Mouse (Mus musculus) kidney, adult 2 months (tissue): ENCODE measurements around the gene Bglap. TPM values are rescaled to one million over a fixed set of nuclear protein-coding genes. Genes with fewer than 3 reads are reported as not detected.

Source experiments
- DNase-seq: peaks from one replicate; pipeline ENCODE4 v3.0.0; 2021
- H3K27ac ChIP-seq: fragments of 200-500 bp; 2 replicates; pipeline ENCODE4 v1.5.1; 2012; ENCODE audit warnings: low read depth, low read length, control low read depth, inconsistent platforms; ENCODE audit not compliant: insufficient read depth
- H3K27me3 ChIP-seq: fragments of 200-500 bp; replicated peaks from 2 replicates; pipeline ENCODE4 v1.6.1; 2012; ENCODE audit warnings: mild to moderate bottlenecking, moderate library complexity, low read length, inconsistent platforms; ENCODE audit not compliant: control insufficient read depth, insufficient read depth
- H3K36me3 ChIP-seq: fragments of 200-500 bp; 2 replicates; pipeline ENCODE4 v1.6.1; 2012; ENCODE audit warnings: mild to moderate bottlenecking, moderate library complexity, low read length, inconsistent platforms; ENCODE audit not compliant: control insufficient read depth, insufficient read depth
- H3K4me1 ChIP-seq: fragments of 200-500 bp; 2 replicates; pipeline ENCODE4 v1.6.1; 2011; ENCODE audit warnings: low read length; ENCODE audit not compliant: control insufficient read depth, insufficient read depth
- H3K4me3 ChIP-seq: fragments of 200-500 bp; 2 replicates; pipeline ENCODE4 v1.5.1; 2011; ENCODE audit warnings: mild to moderate bottlenecking, low read depth, low read length, control low read depth; ENCODE audit not compliant: insufficient read depth
- CTCF ChIP-seq: fragments of 200-500 bp; conservative IDR thresholded peaks from 2 replicates; pipeline ENCODE4 v1.5.1; 2011; ENCODE audit warnings: low read depth, mild to moderate bottlenecking, control low read depth, low read length, moderate library complexity, mixed read lengths; ENCODE audit not compliant: insufficient read depth, insufficient read length
- POLR2A ChIP-seq: fragments of 200-500 bp; IDR thresholded peaks from one replicate; pipeline ENCODE4 v1.6.1; 2011; ENCODE audit warnings: low read depth, low read length, control low read depth
- WGBS: fragments of 180-500 bp; shearing (Covaris S2); methylation state at CpG from one replicate; pipeline ENCODE4 v1.1.7; 2018; 5-methylcytosine and 5-hydroxymethylcytosine counted together
- polyA plus RNA-seq: library from polyadenylated mRNA; depleted of rRNA; stranded (reverse); fragments of >200 nt; gene quantifications from 2 replicates; pipeline ENCODE4 v1.2.3, GENCODE M21; 2012

Bglap gene
- polyA plus RNA-seq, 1 experiment = not detected

GRCm38 (mm10) chr3:88422020-88422720 lies 37.9 kb upstream of the Bglap start:
- no peak overlapping the region for H3K27ac ChIP-seq
- H3K27me3 ChIP-seq = no peaks in the 10 kb centered on the region
- TF ChIP-seq CTCF (0 out of 2 replicates have a peak, but pooled peaks have one; percentile 27), POLR2A (no peak)
- no peaks in the 10 kb centered on the region for H3K36me3 ChIP-seq
- peaks cover 23% of the 10 kb centered on the region for H3K4me1 ChIP-seq
- DNase-seq = peak; percentile 82
- WGBS = 40% methylated on average over 9 of the region's 9 CpGs
- H3K4me3 ChIP-seq = no peak overlapping the region

GRCm38 (mm10) chr3:88420771-88421170 lies 36.5 kb upstream of the Bglap start:
- DNase-seq = peak; percentile 34
- H3K27ac ChIP-seq = no peak overlapping the region
- H3K27me3 ChIP-seq = no peaks in the 10 kb centered on the region
- no peak for TF ChIP-seq POLR2A
- TF ChIP-seq CTCF = no peak
- H3K4me1 ChIP-seq = peaks cover 22% of the 10 kb centered on the region
- 67% methylated on average over 19 of the region's 19 CpGs for WGBS
- H3K4me3 ChIP-seq = no peak overlapping the region
- no peaks in the 10 kb centered on the region for H3K36me3 ChIP-seq

- H3K27me3 ChIP-seq = no peaks in the 10 kb centered on the region
- DNase-seq = no peak
- no peaks in the 10 kb centered on the region; the same call in 1 of the 2 replicates for H3K36me3 ChIP-seq
- WGBS = 70% methylated on average over 6 of the region's 6 CpGs
- peaks cover 13% of the 10 kb centered on the region for H3K4me1 ChIP-seq
- no peak overlapping the region for H3K4me3 ChIP-seq
- no peak overlapping the region for H3K27ac ChIP-seq
- TF ChIP-seq CTCF (no peak), POLR2A (no peak)
Observed at GRCm38 (mm10) chr3:88418016-88418415, 33.8 kb upstream of the Bglap start.

GRCm38 (mm10) chr3:88415668-88416067 lies 31.4 kb upstream of the Bglap start:
- Histone ChIP-seq H3K27me3 (no peaks in the 10 kb centered on the region), H3K4me1 (peaks cover 2% of the 10 kb centered on the region; the same call in 1 of the 2 replicates), H3K27ac (no peak overlapping the region), H3K4me3 (no peak overlapping the region), H3K36me3 (no peaks in the 10 kb centered on the region; the same call in 1 of the 2 replicates)
- no peak for DNase-seq
- 75% methylated on average over 4 of the region's 4 CpGs for WGBS
- TF ChIP-seq CTCF = no peak
- TF ChIP-seq POLR2A = no peak

- WGBS = 88% methylated on average over 11 of the region's 11 CpGs
- no peak for DNase-seq
- Histone ChIP-seq H3K36me3 (no peaks in the 10 kb centered on the region; the same call in 1 of the 2 replicates), H3K27me3 (no peaks in the 10 kb centered on the region), H3K4me1 (peaks cover 5% of the 10 kb centered on the region; the same call in 1 of the 2 replicates), H3K4me3 (no peak overlapping the region), H3K27ac (no peak overlapping the region)
- TF ChIP-seq POLR2A (no peak), CTCF (no peak)
Observed at GRCm38 (mm10) chr3:88412636-88413035, 28.4 kb upstream of the Bglap start.

GRCm38 (mm10) chr3:88411681-88412080 lies 27.4 kb upstream of the Bglap start:
- TF ChIP-seq CTCF (no peak), POLR2A (no peak)
- Histone ChIP-seq H3K36me3 (no peaks in the 10 kb centered on the region; the same call in 1 of the 2 replicates), H3K27ac (no peak overlapping the region), H3K27me3 (no peaks in the 10 kb centered on the region), H3K4me3 (no peak overlapping the region), H3K4me1 (peaks cover 5% of the 10 kb centered on the region; the same call in 1 of the 2 replicates)
- DNase-seq = no peak
- WGBS = 73% methylated on average over 4 of the region's 4 CpGs

GRCm38 (mm10) chr3:88410645-88411031 lies 26.4 kb upstream of the Bglap start:
- WGBS = 20% methylated on average over 7 of the region's 7 CpGs
- Histone ChIP-seq H3K36me3 (no peaks in the 10 kb centered on the region; the same call in 1 of the 2 replicates), H3K27ac (peak overlapping the region; percentile 88), H3K27me3 (no peaks in the 10 kb centered on the region), H3K4me3 (peak overlapping the region; percentile 33), H3K4me1 (peaks cover 5% of the 10 kb centered on the region; the same call in 1 of the 2 replicates)
- TF ChIP-seq POLR2A (no peak), CTCF (no peak)
- DNase-seq = no peak
